Mouse (Mus musculus) ovary, postnatal 10 days (tissue): ENCODE measurements around the gene Cxcl12.

Experiments used
- DNase-seq: peaks from one replicate; pipeline ENCODE4 v3.0.0; 2022; ENCODE audit warnings: low spot score

Gene Cxcl12

GRCm38 (mm10) chr6:117168321-117169011 lies at the start of gene Cxcl12:
Gene Cxcl12 (plus strand): TSS chr6:117168535.
- DNase-seq = peak; percentile 45

- DNase-seq = no peak
Measured at GRCm38 (mm10) chr6:117122074-117122473, 46.3 kb upstream of the Cxcl12 start.

GRCm38 (mm10) chr6:117126356-117126755 lies 42.0 kb upstream of the Cxcl12 start:
- no peak for DNase-seq

- no peak for DNase-seq
Measured at GRCm38 (mm10) chr6:117129443-117129842, 38.9 kb upstream of the Cxcl12 start.

DNA sequence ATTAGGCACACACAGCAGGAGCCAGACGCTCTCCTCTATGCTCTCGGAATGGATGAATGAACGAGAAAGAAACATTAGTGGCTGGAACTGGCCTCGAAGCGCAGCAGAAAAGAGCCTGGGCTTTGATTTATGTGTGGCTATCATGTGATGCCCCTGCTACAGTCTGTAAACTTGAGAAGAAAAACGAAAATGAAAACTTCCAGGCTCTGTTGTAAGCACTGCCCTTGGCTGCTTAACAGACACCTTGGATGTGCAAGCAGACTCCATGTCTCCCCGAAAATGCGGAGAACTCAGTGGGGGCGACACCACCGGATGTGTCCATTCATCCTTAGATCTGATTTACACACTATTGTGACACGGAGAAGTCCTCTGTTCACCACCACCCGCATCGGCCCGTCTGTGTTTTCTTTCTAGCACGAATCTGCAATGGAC lies 37.6 kb upstream of the Cxcl12 start:
- DNase-seq = no peak

GRCm38 (mm10) chr6:117134526-117134925 lies 33.8 kb upstream of the Cxcl12 start:
- DNase-seq = no peak

DNA sequence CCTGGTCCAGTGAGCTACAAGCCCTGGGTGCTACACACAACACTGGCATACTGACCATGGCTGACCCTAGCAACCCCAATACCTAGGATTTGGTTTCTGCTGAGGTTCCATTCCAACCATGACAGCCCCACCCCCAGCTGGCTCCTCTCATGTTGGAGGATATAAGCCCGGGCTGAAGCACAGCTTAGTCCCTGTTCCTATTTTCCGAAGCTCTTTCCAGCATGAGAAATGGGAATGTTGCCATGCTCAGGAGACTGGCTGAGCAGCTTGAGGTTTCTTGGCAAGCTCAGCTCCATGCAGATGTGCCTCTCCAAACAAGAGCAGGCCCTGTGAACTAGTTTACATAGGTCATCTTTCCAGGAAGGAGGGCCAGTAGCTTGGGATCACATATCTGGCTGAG lies 30.6 kb upstream of the Cxcl12 start:
- DNase-seq = no peak

DNA sequence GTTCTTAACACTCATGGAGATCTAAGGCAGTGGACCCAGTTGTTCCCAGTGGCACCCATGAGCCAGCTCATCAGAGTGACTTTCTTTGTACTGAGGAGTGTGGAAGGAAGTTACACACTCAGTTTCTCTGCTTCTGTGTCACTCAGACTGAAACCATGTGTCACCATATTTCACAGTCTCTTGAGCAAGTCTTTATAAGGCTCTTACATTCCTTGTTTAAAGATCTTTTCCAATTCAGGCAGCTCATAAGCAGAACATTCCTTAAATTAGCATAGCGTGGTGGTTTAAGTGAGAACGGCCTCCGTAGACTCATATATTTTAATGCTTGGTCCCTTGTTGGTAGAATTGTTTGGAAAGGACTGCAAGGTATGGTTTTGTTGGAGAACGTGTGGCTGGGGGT lies 27.4 kb upstream of the Cxcl12 start:
- no peak for DNase-seq

DNA sequence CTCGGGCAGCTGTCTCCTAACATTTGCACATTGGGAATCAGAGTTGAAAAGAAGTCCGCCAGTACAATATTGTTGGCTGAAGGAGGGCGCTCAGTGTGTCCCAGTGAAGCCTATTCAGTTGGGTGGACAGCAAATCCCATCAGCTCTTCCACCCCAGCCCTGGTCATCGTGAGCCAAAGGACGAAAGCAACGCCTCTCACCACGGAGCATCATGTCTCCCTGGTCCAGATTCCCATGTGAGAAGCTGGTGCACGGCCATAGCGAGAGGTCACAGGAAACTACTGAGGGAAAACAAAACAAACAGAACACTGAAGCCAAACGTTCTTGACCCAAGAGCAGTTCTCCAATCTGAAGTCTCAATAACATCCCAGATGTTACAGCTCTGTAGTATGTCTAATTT lies 21.4 kb upstream of the Cxcl12 start:
- no peak for DNase-seq

DNA sequence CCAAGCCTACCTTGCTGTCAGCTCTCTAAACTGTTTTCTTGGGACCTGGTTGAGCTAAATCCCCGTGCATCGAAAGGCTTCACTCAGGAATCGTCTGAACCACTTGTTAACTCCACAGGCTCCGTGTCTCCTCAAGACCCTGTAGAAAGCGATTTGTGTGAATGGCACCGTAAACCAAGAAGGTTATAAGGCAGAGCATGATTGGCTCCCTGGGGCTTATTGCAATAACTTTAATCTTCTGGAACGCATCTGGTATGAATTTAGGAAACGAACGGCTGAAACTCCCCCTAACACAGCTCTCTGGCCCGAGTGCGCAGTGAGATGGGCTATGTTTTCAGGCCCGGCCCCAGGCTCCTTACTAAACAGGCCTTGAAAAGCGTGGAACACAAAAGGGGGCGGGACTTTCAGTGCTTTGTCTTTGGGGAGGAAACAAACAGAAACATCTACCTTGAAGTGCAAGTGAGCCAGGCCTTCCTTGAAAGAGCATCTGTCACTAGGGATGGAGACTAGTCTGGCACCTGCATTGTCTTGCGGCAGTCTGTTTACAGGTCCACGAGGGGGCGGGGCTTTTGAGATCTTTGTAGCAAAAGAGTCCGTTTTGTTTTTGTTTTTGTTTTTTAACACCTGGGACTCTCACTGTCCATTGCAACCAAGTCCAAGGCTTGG lies 16.7 kb upstream of the Cxcl12 start:
- DNase-seq = no peak

DNA sequence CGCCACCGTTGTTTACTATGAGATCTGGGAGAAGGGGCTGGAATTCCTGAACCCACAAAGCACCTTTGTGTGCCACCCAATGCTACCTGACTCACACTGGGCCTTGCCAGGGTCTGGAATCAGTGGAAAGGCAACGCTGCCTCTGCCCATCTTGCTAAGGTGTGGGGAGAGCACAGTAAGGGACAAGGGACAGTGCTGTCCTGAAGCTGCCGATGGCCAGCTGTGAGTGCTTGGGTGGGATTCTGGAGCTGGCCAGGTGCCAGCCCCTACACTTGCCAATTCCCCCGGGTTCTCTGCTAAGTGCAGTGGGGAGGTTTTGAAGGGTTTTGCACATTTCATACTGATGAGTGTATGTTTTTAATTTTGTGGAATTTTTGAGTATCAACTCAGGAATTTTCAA lies 15.3 kb upstream of the Cxcl12 start:
- no peak for DNase-seq

- no peak for DNase-seq
Measured at GRCm38 (mm10) chr6:117156846-117157245, 11.5 kb upstream of the Cxcl12 start.

DNA sequence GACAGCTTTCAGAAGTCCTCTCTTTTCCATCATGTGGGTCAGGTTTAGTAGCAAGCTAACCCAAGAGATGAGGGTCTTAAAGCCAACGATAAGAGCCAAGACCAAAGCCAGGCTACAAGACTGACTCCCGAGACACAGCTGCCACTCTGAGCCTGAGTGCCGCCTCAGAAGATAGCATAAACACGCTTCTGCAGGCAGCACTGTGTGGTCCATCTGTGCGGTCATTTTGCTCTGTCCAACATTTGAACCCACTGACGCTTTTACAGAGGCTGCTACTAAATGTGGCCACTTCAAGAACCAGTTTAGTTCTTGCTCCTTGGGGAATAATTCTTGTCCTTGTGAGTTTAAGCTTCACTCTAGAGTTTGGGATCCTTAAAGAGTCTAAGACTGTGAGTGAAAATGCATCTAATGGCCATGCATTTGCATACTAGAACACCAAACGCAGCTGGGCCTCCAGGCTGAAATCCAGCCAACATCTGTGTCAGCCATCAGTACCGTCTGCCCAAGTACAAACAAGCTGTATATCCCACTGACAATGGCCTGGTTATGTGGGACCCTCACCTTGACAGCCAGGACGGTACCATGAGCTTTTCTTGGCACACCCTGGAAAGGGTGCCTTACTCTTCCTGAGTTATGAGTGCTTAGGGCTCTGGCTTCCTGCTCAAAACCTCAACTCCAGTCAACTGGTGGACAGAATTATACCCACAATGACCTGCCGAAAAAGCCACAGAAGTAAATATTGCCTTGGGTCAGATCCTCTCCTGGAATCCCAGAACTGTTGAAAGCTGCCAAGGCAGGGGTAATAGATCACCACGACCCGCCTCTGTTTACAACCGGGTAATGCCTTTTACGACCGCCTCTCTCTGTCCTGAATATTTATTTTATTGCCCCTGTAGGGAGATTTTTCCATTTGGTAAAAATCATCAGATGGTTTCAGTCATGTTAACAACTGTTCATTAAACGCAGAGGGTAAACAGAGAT lies 8.3 kb upstream of the Cxcl12 start:
- DNase-seq = no peak

DNA sequence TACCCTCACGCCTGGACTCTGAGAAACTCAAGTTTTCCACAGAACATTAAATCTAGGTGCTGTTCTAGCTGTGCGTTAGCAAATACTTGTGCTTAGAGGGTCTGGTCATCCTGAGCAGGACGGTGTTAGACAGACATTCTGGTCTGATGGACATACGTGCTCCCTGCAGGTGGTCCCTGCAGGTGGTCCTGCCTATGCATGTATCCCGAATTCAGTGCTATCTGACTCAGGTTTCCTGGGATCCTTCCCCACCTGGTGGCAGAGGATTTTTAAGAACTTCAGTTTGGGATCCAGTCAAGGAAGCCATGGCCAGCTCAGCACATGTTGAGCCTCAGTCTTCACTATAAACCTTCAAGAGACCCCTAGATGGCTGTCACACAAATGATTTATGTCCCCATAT lies 4.8 kb upstream of the Cxcl12 start:
- DNase-seq = no peak

GRCm38 (mm10) chr6:117166581-117167425 lies 1.5 kb upstream of the Cxcl12 start:
- DNase-seq = peak; percentile 67

GRCm38 (mm10) chr6:117167426-117167730 lies 957 bp upstream of the Cxcl12 start:
- no peak for DNase-seq

- no peak for DNase-seq
Measured at GRCm38 (mm10) chr6:117169051-117169909, 945 bp downstream of the Cxcl12 start.

DNA sequence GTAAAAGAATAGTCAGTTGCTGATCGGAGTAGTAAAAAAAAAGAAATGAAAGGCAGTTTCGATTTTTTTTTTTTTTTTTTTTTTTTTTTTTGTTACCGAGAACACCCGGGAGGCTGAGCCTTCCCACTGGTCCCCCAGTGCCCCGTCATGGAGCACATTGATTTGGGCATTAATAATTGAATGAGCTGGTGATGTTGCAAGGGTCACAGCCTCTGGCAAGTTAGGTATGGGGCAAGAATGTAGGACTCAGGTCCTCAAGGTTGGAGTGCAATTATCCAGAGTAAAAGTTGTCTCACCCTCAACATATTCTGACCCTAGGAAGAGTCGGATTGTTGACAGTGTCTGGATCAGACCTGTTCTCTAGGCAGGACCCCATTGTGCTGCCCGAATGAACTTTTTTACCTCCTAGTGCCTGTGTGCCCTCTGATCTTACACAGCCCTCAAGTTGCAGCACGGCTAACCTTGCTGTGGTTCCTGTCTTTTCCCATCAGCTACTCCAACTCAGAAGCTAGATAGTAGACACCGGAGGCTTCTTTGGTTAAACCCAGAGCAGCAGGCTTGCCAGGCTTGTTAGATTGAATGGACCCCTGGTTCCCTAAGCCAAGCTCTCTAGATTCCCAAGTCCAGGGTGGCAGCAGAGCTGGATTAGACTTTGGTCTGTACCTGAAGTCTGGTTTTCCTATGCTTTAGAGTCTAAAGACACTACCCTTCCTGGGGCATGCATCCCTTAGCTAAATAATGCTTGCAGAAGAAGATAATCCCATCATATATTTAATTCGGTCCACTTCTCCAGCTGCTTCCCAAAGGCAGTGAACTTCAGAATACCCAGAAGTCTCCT lies 1.8 kb downstream of the Cxcl12 start:
- DNase-seq = no peak

GRCm38 (mm10) chr6:117172358-117172757 lies 4.0 kb downstream of the Cxcl12 start:
- DNase-seq = no peak

DNA sequence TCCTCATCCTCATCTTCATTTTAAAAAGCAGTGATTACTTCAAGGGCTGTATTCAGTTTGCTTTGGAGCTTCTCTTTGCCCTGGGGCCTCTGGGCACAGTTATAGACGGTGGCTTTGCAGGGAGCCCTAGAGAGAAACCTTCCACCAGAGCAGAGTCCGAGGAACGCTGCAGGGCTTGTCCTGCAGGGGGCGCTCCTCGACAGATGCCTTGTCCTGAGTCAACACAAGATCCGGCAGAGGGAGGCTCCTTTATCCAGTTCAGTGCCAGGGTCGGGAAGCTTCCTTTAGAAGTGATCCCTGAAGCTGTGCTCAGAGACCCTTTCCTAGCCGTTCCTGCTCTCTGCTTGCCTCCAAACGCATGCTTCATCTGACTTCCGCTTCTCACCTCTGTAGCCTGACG lies 5.5 kb downstream of the Cxcl12 start:
- DNase-seq = peak; percentile 65
